Mouse (Mus musculus) midbrain, embryonic 10.5 days (tissue): ENCODE data around the gene Scgb3a1. TPM values are rescaled to one million over a fixed set of nuclear protein-coding genes. Genes with fewer than 3 reads are reported as not detected.

Experiments
- DNase-seq: peaks from one replicate; pipeline ENCODE4 v3.0.0-alpha.2; 2017; ENCODE audit warnings: low spot score
- H3K27ac ChIP-seq: fragments of 300-500 bp; sonication (generic); replicated peaks from 2 replicates; pipeline ENCODE4 v1.5.1; 2016; ENCODE audit warnings: mild to moderate bottlenecking
- H3K27me3 ChIP-seq: fragments of 300-500 bp; sonication (generic); 2 replicates; pipeline ENCODE4 v1.6.1; 2016; ENCODE audit warnings: low read depth, mild to moderate bottlenecking; ENCODE audit not compliant: poor library complexity, severe bottlenecking
- H3K36me3 ChIP-seq: fragments of 300-500 bp; sonication (generic); 2 replicates; pipeline ENCODE4 v1.6.1; 2016; ENCODE audit warnings: mild to moderate bottlenecking, moderate library complexity
- H3K4me1 ChIP-seq: fragments of 300-500 bp; sonication (generic); 2 replicates; pipeline ENCODE4 v1.6.1; 2016
- H3K4me3 ChIP-seq: fragments of 300-500 bp; sonication (generic); 2 replicates; pipeline ENCODE4 v1.5.1; 2016; ENCODE audit warnings: mild to moderate bottlenecking, moderate library complexity
- H3K9me3 ChIP-seq: fragments of 300-500 bp; sonication (generic); replicated peaks from 2 replicates; pipeline ENCODE4 v1.6.1; 2016; ENCODE audit warnings: mild to moderate bottlenecking
- WGBS: fragments of 180-500 bp; shearing (Covaris S2); methylation state at CpG from one replicate; pipeline ENCODE4 v1.1.7; 2016; 5-methylcytosine and 5-hydroxymethylcytosine counted together
- polyA plus RNA-seq: library from polyadenylated mRNA; unstranded; fragments of >200 nt; fragmentation: Nextera tagmentation; extraction: Ambion mirVana; gene quantifications from 2 replicates; pipeline ENCODE4 v1.2.1, GENCODE M21; 2016

The Scgb3a1 gene
- polyA plus RNA-seq, 1 experiment from 2014 or later: not detected

DNA sequence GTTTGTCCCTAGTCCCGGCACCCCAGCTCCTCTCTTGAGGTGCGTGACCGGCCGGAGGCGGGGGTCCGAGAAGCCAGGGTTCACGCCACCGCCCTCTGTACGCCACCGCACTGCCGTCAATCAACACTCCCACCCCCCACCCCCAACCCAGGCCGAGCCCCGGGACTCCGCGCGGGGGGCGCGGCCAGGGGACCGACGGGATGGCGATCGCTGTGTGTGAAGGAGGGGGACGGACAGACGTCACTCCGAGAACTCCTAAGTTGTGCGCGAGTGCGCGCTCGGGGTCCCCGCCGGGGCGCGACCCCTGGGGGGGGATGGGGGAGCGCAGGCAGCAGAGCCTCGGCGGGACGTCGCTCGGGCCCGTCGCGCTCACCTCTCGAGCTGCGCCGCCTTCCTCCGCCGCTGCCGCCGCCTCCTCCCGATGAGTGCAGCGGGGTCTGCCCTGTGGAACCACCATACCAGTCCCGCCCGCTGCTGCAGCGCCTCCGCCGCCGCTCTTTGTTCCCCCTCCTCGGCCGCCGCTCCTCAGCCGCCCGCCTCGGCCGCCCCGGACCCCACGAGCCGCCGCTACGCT lies 48.7 kb downstream of the Scgb3a1 start:
- peak; percentile 68 for DNase-seq
- under 1% methylated on average over 65 of the region's 70 CpGs for WGBS
- H3K36me3 ChIP-seq: peaks cover 36% of the 10 kb centered on the region

DNA sequence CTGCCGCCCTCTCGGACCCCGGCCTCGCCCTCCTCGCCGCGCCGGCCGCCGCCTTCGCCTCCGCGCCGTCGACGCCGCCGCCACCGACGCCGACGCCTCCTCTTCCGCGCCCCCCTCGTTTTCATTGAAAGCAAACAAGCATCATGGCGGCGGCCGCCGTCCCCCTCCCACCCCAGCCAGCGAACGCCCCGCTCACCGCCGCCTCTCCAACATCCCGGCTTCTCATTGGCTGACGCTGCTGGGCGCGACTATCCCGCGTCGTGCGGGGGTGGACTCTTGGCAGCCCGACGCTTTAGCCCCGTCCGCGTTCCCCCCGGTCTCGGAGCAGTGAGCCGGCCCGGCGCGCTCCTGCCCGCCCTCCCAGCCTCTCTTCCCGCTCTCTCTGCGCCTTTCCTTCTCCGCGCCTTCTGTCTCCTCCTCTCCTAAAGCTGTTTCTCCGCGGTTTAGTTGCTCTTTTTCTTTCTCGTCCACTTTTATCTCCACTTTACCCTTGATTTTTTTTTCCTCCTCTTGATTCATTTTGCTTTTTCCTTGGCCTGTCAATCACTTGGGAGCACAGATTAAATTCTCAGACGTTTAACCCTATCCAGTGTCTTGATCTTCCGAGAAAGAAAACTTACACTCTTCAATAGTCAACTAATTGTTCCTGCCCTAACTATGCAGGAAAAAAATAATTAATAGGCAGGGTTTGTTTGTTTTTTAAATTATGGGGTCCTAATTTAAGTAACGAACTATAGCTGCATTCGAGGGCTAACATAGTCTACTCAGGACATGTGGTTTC lies 49.3 kb downstream of the Scgb3a1 start, which contains the start of gene Cnot6:
Gene Cnot6 (minus strand): TSS at position 169 of the 781 bp plus-strand sequence.
- Histone ChIP-seq H3K27ac (peak within 1 kb of the TSS; percentile 99), H3K36me3 (peaks cover 29% of the 10 kb centered on the region), H3K9me3 (no peaks in the 10 kb centered on the region), H3K4me3 (peak within 1 kb of the TSS; percentile 96), H3K4me1 (peaks cover 40% of the 10 kb centered on the region), H3K27me3 (no peaks in the 10 kb centered on the region)
- DNase-seq: peak; percentile 99
- 1% methylated on average over 65 of the region's 65 CpGs for WGBS

More for the DNA sequence above, 48.7 kb downstream of the Scgb3a1 start:
- Histone ChIP-seq H3K4me3 (peak overlapping the region; percentile 96), H3K9me3 (no peaks in the 10 kb centered on the region), H3K27me3 (no peaks in the 10 kb centered on the region), H3K27ac (peak overlapping the region; percentile 99), H3K4me1 (peaks cover 40% of the 10 kb centered on the region)

DNA sequence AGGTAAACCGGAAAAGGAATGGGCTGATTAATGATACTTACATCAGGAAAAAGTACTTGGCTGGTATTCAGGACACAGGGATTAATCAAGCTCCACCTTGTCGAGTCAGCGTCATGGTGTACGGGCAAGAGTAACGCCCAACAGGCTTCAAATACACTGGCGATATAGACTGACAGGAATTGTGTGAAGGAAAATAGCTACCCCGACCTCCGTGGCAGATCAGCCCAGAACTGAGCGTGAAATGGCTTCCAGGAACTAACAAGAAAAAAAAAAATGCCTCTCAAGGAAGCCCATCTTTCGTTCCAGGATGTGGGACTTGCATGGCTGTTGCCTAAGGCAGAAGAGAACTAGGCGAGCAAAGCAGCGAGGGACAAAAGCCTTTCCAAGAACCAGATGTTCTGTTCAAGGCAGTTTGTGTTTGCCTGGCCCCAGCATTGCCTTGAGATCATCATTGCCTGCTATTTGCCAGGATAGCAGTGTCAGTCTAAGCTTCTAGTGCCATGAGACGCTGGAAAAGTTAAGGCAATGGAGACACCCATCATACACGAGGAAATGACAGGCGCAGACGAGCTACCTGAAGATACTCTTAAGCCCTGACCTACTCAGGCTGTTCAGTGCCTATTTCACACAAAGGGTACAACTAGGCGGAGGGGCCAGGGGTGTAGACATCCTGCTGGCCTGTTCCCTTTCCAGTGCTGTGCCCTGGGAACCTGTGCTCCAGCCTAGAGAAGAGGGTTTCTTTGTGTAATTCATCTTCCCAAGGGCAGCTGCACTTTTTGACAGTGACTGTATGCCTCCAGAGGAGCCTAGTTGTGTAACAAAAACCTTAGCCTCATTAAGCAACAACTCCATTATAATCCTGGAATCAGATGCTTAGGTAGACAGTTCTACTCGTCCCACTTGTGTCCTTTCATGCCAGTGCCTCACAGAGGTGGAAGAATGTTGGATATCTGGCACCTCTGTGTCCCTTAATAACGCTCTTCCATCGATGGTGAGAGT lies 50.2 kb downstream of the Scgb3a1 start:
- H3K4me1 ChIP-seq: peaks cover 40% of the 10 kb centered on the region
- peak; percentile 38 for DNase-seq
- no peaks in the 10 kb centered on the region for H3K27me3 ChIP-seq
- peak overlapping the region; percentile 99 for H3K27ac ChIP-seq
- peak overlapping the region; percentile 96 for H3K4me3 ChIP-seq
- peaks cover 23% of the 10 kb centered on the region for H3K36me3 ChIP-seq
- no peaks in the 10 kb centered on the region for H3K9me3 ChIP-seq
- 49% methylated on average over 20 of the region's 20 CpGs for WGBS

Other genes starting within 250 kb of the Scgb3a1 start
- gene Olfr1389, start 240.5 kb upstream of the Scgb3a1 start, polyA plus RNA-seq: not detected in 2 replicates
- 0.09 TPM in 2 replicates for gene Olfr1388, start 227.0 kb upstream of the Scgb3a1 start, polyA plus RNA-seq
- gene Olfr1387, start 208.3 kb upstream of the Scgb3a1 start, polyA plus RNA-seq: not detected in 2 replicates
- gene Olfr1386, start 198.6 kb upstream of the Scgb3a1 start, polyA plus RNA-seq: not detected in 2 replicates
- not detected in 2 replicates for gene Olfr1385, start 174.5 kb upstream of the Scgb3a1 start, polyA plus RNA-seq
- gene Olfr1384, start 156.9 kb upstream of the Scgb3a1 start, polyA plus RNA-seq: not detected in 2 replicates
- not detected in 2 replicates for gene Olfr1383, start 144.0 kb upstream of the Scgb3a1 start, polyA plus RNA-seq
- gene Olfr1382, start 135.4 kb upstream of the Scgb3a1 start, polyA plus RNA-seq: not detected in 2 replicates
- not detected in 2 replicates for gene Olfr1381, start 120.2 kb upstream of the Scgb3a1 start, polyA plus RNA-seq
- gene Olfr1380, start 106.7 kb upstream of the Scgb3a1 start, polyA plus RNA-seq: not detected in 2 replicates
- 3.8 TPM in 2 replicates for gene Flt4, start 54.3 kb upstream of the Scgb3a1 start, polyA plus RNA-seq
- 57.8 and 58.3 TPM in 2 replicates for gene Cnot6, start 49.1 kb downstream of the Scgb3a1 start, polyA plus RNA-seq
- gene Gfpt2, start 130.6 kb downstream of the Scgb3a1 start, polyA plus RNA-seq: 13.9 and 16.7 TPM in 2 replicates
- 22.2 and 29.7 TPM in 2 replicates for gene Mapk9, start 183.1 kb downstream of the Scgb3a1 start, polyA plus RNA-seq
- 0.23 and 0.29 TPM in 2 replicates for gene Rasgef1c, start 238.2 kb downstream of the Scgb3a1 start, polyA plus RNA-seq